Mouse (Mus musculus) cortical plate, adult 2 months (tissue): ENCODE data around the gene Cdca3.

Experiments used
- CTCF ChIP-seq: fragments of 200-500 bp; IDR thresholded peaks from 2 replicates; pipeline ENCODE4 v1.5.1; 2011; ENCODE audit warnings: mild to moderate bottlenecking, control low read depth, low read length; ENCODE audit not compliant: insufficient read depth; ENCODE audit errors: extremely low read depth
- POLR2A ChIP-seq: fragments of 200-500 bp; IDR thresholded peaks from 2 replicates; pipeline ENCODE4 v1.6.1; 2011; ENCODE audit warnings: mild to moderate bottlenecking, low read length, control low read depth; ENCODE audit not compliant: insufficient read depth; ENCODE audit errors: extremely low read depth

DNA sequence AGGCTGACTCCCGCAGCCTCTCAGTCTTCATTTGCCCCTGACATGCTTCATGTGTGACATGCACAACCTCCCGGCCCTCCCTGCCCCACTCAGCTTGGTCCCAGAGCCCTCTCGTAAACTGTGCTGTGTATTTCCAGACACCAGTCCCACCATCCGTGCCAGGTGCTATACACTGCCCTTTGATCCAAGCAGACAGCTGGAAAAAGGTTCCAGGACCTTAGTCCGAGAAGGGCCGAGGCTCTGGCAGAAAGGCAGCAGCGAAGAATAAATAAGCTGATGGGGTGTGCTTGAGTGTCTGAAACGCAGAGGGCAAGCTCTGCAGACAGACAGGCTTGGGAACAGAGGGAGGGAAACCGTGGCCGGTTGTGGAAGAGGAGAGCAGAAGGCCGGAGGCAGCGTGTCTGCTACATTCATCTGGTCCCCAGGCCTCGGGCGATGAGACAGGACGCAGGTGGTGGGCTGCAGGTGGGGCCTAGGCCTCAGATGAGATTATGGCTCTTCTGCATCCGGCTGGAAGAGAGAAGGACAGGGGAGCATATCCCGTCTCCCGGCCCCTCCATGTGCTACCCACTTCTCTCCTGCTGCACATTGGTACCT lies 36.5 kb downstream of the Cdca3 start:
- TF ChIP-seq POLR2A (no peak), CTCF (no peak)
